Comparison of ENCODE assay signal across 9 mouse cellular contexts in the genomic region with DNA sequence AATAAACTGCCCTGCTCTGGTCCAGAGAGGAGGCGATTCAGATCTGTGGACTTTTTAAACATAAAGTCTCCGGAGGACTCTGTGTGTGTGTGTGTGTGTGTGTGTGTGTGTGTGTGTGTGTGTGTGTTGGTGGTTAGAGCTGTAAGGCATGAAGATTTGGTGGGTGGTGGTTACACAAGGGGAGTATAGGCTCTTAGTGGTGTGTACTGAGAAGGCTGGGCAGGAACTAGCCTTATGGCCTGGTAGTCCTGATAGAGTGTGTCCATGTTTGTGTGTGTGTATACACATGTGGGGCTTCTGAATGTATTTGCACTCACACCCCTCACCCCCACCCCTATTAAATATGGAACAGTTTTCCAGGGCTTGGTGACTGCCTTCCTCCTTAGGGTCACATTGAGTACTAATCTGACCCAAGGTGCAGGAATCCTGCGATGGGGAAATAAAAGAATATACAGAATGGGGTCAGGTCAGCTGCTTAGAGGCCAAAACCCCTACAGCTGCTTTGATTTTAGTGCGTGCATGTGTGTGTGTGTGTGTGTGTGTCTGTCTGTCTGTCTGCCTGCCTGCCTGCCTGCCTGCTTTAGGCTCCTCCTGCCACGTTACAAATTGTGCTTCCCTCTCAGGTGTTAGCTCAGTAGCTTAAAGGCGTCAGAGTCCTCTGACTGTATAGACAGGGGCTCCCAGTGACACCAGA.
DNase-seq lines count a peak whose midpoint lies in the region; ATAC-seq and TF ChIP-seq lines count a peak whose summit lies in the region.
"Had no signal": no experiment of that assay in that cellular context is flagged by ENCODE, and none has a peak within 500 bp of the region (broad histone marks: within the 10 kb centered on the region; RNA-seq: fewer than 3 reads in every experiment).

No protein-coding gene starts in this region.

- no peaks in the 10 kb centered on the region for H3K9me3 ChIP-seq in heart, embryonic 11.5 days (replicated peaks; ENCODE audit: control insufficient read depth, low read length)
- H3K9me3 ChIP-seq in forebrain, embryonic 10.5 days: no peaks in the 10 kb centered on the region
- H3K9me3 ChIP-seq in limb, embryonic 13.5 days: no peaks in the 10 kb centered on the region

- no peak for DNase-seq in heart, adult 2 months
- DNase-seq in forebrain, embryonic 10.5 days (ENCODE audit: extremely low spot score, low spot score): peak; percentile 18
- DNase-seq in layer of hippocampus, adult 11-12 months (ENCODE audit: low spot score): no peak
- DNase-seq in layer of hippocampus, adult 18-20 months (ENCODE audit: low spot score in 2 of 2): no peak
- DNase-seq: kidney, adult 8-10 months had no signal

- TF ChIP-seq CTCF in heart, adult 2 months (IDR thresholded peaks at IDR 0.05): no peak

- ATAC-seq in heart, embryonic 11.5 days (replicated peaks; ENCODE audit: insufficient number of reproducible peaks, low FRiP score, low TSS enrichment): no peak
- ATAC-seq in limb, embryonic 13.5 days (ENCODE audit: low FRiP score, low read depth): no peak
- ATAC-seq in cerebellum, adult (ENCODE audit: insufficient number of reproducible peaks, low FRiP score, low TSS enrichment): no peak

- H3K36me3 ChIP-seq in heart, embryonic 11.5 days (ENCODE audit: control insufficient read depth, insufficient read depth, low read length): no peaks in the 10 kb centered on the region
- no peaks in the 10 kb centered on the region for H3K36me3 ChIP-seq in heart, adult 2 months (ENCODE audit: control insufficient read depth, insufficient read depth, low read length)
- no peaks in the 10 kb centered on the region for H3K36me3 ChIP-seq in forebrain, embryonic 10.5 days (replicated peaks)
- no peaks in the 10 kb centered on the region for H3K36me3 ChIP-seq in limb, embryonic 13.5 days
- no peaks in the 10 kb centered on the region for H3K36me3 ChIP-seq in myocyte (ENCODE audit: control insufficient read depth, insufficient read depth)

- 52% methylated on average over 6 of the region's 6 CpGs for WGBS in heart, embryonic 11.5 days (ENCODE audit: insufficient replicate concordance)
- WGBS in heart, adult 2 months: 78% methylated on average over 6 of the region's 6 CpGs
- WGBS in forebrain, embryonic 10.5 days: 24% methylated on average over 6 of the region's 6 CpGs
- WGBS in limb, embryonic 13.5 days: 20% methylated on average over 6 of the region's 6 CpGs

- no peak overlapping the region for H3K27ac ChIP-seq in heart, embryonic 11.5 days (ENCODE audit: low read depth, low read length)
- no peak overlapping the region for H3K27ac ChIP-seq in heart, adult 2 months
- H3K27ac ChIP-seq in forebrain, embryonic 10.5 days: peak overlapping the region; percentile 100
- H3K27ac ChIP-seq in limb, embryonic 13.5 days: peak overlapping the region; percentile 100

- no peak overlapping the region for H3ac ChIP-seq in myocyte (ENCODE audit: control insufficient read depth, insufficient read length)

- H3K4me2 ChIP-seq in heart, embryonic 11.5 days: peak overlapping the region; percentile 19
- peak overlapping the region; percentile 97 for H3K4me2 ChIP-seq in limb, embryonic 13.5 days (replicated peaks)
- peak overlapping the region; percentile 76 for H3K4me2 ChIP-seq in myocyte (ENCODE audit: low read depth)

- H3K27me3 ChIP-seq in heart, embryonic 11.5 days (ENCODE audit: control insufficient read depth, insufficient read depth, low read length): no peaks in the 10 kb centered on the region
- no peaks in the 10 kb centered on the region for H3K27me3 ChIP-seq in heart, adult 2 months (ENCODE audit: control insufficient read depth, insufficient read depth, low read length)
- peaks cover 4% of the 10 kb centered on the region; the same call in 1 of the 2 replicates for H3K27me3 ChIP-seq in forebrain, embryonic 10.5 days (ENCODE audit: poor library complexity, severe bottlenecking)
- no peaks in the 10 kb centered on the region for H3K27me3 ChIP-seq in limb, embryonic 13.5 days
- H3K27me3 ChIP-seq in myocyte (ENCODE audit: control insufficient read depth, insufficient read depth, insufficient read length): no peaks in the 10 kb centered on the region

- no peak for TF ChIP-seq EP300 in heart, adult 2 months (IDR thresholded peaks at IDR 0.05; ENCODE audit: insufficient read depth, low read depth, low read length)

- H3K9ac ChIP-seq in heart, embryonic 11.5 days (ENCODE audit: low read depth, low read length): no peak overlapping the region
- H3K9ac ChIP-seq in heart, adult 2 months (ENCODE audit: low read depth, low read length): no peak overlapping the region
- peak overlapping the region; percentile 100 for H3K9ac ChIP-seq in limb, embryonic 13.5 days

- H3K79me2 ChIP-seq in heart, adult 2 months (replicated peaks; ENCODE audit: control insufficient read depth, insufficient read depth, low read length): no peaks in the 10 kb centered on the region; the same call in 1 of the 2 replicates
- H3K79me2 ChIP-seq in myocyte (ENCODE audit: control insufficient read depth, insufficient read depth): peaks cover 61% of the 10 kb centered on the region

- peaks cover 45% of the 10 kb centered on the region for H3K4me1 ChIP-seq in heart, embryonic 11.5 days (ENCODE audit: control insufficient read depth, insufficient read depth, low read length)
- H3K4me1 ChIP-seq in heart, adult 2 months (ENCODE audit: control insufficient read depth, insufficient read depth, low read length): peaks cover 4% of the 10 kb centered on the region
- peaks cover 88% of the 10 kb centered on the region for H3K4me1 ChIP-seq in forebrain, embryonic 10.5 days
- H3K4me1 ChIP-seq in limb, embryonic 13.5 days: peaks cover 63% of the 10 kb centered on the region

- no peak overlapping the region for H3K4me3 ChIP-seq in heart, embryonic 11.5 days (ENCODE audit: low read depth, low read length)
- no peak overlapping the region for H3K4me3 ChIP-seq in heart, adult 2 months
- H3K4me3 ChIP-seq in forebrain, embryonic 10.5 days: peak overlapping the region; percentile 97
- H3K4me3 ChIP-seq in limb, embryonic 13.5 days: peak overlapping the region; percentile 91
- no peak overlapping the region for H3K4me3 ChIP-seq in myocyte

- TF ChIP-seq POLR2A in heart, adult 2 months (IDR thresholded peaks at IDR 0.05; ENCODE audit: insufficient read depth, low read depth, low read length): no peak
- no peak for TF ChIP-seq POLR2A in myocyte (IDR thresholded peaks at IDR 0.05; ENCODE audit: insufficient read length, low read depth)

- intact Hi-C loops in heart, adult 2 months (cut with DNase I): no loop called here

TF ChIP-seq in myocyte, 11 proteins besides CTCF, POLR2A, EP300 and RAD21:
- TF ChIP-seq MAX (IDR thresholded peaks at IDR 0.05; ENCODE audit: low read depth) (no peak), CEBPB (IDR thresholded peaks at IDR 0.05; ENCODE audit: insufficient read depth, poor library complexity, severe bottlenecking) (no peak), REST (IDR thresholded peaks at IDR 0.05; ENCODE audit: insufficient read depth, insufficient read length) (no peak), SRF (IDR thresholded peaks at IDR 0.05; ENCODE audit: control insufficient read depth, insufficient read length, low read depth) (no peak), MYOG (IDR thresholded peaks at IDR 0.05; ENCODE audit: control insufficient read depth in 1 of 3, insufficient read depth in 1 of 3, insufficient read length in 2 of 3, low read depth in 2 of 3) (peak in 1 of 3 experiments; percentile 17), MYOD1 (IDR thresholded peaks at IDR 0.05; ENCODE audit: control insufficient read depth in 1 of 3, insufficient read length in 2 of 3, low read depth in 2 of 3) (no peak), POLR2AphosphoS2 (IDR thresholded peaks at IDR 0.05; ENCODE audit: insufficient read length, low read depth) (no peak), TCF12 (IDR thresholded peaks at IDR 0.05; ENCODE audit: insufficient read depth, poor library complexity, severe bottlenecking) (no peak)

Comparison
In these comparisons a context has a peak if more than half of its experiments do, and no peak if none do; other contexts are left out.
1. H3K27ac ChIP-seq: peak in forebrain, embryonic 10.5 days (single experiment) and limb, embryonic 13.5 days (single experiment); none in heart, embryonic 11.5 days (single experiment) and heart, adult 2 months (single experiment).
2. H3K4me2 ChIP-seq: peak in every context shown above with its lines; median percentile 97 in limb, embryonic 13.5 days; 76 in myocyte; 19 in heart, embryonic 11.5 days.
3. H3K4me3 ChIP-seq: peak in forebrain, embryonic 10.5 days (single experiment) and limb, embryonic 13.5 days (single experiment); none in heart, embryonic 11.5 days (single experiment), heart, adult 2 months (single experiment) and myocyte (single experiment).